Mouse (Mus musculus) cerebellum, postnatal 4 days (tissue): ENCODE measurements around the gene Wasf2.

Source experiments
- DNase-seq, 2 experiments: peaks; one replicate each; pipeline ENCODE4 v3.0.0; 2022; ENCODE audit warnings: low spot score in 2 of 2, mixed read lengths in 1 of 2

Wasf2 gene

GRCm38 (mm10) chr4:133127079-133127478, 3.2 kb upstream of the Wasf2 start:
- DNase-seq = no peak

DNA sequence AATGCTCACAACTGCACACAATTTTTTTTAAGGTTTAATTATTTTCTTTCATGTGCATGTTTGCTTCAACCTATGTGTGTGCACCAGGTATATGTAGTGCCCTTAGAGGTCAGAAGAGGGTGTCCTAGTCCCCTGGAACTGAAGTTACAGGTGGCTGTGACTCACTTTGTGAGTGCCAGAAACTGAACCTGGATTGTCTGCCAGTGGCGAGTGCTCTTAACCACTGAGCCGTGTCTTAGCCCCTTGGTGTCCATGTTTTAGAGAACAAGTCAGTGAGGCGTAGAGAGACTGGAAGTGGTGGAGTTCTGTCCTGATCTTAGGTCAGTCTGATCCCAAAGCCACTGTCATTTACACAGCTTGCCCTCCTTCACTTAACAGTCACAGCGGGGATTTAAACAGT, 2.4 kb upstream of the Wasf2 start:
- no peak for DNase-seq

DNA sequence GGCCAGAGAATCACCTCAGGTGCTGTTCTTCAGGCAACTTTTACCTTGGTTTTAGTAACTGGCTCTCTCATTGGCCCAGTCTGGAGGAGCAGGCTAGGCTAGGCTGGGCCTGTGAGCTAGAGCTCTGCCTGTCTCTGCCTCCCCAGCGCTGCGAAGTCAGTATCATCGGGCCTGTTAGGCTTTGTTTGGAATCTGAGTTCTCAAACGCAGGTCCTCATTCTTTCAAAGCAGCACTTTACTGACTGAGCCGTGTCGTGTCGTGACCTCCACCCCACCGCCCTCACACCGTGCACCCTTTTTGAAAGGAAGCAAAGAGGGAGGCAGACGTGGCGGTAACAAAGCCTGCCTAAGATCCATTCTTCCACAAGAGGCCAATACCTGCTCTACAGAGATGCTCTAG, 914 bp upstream of the Wasf2 start:
- no peak for DNase-seq

DNA sequence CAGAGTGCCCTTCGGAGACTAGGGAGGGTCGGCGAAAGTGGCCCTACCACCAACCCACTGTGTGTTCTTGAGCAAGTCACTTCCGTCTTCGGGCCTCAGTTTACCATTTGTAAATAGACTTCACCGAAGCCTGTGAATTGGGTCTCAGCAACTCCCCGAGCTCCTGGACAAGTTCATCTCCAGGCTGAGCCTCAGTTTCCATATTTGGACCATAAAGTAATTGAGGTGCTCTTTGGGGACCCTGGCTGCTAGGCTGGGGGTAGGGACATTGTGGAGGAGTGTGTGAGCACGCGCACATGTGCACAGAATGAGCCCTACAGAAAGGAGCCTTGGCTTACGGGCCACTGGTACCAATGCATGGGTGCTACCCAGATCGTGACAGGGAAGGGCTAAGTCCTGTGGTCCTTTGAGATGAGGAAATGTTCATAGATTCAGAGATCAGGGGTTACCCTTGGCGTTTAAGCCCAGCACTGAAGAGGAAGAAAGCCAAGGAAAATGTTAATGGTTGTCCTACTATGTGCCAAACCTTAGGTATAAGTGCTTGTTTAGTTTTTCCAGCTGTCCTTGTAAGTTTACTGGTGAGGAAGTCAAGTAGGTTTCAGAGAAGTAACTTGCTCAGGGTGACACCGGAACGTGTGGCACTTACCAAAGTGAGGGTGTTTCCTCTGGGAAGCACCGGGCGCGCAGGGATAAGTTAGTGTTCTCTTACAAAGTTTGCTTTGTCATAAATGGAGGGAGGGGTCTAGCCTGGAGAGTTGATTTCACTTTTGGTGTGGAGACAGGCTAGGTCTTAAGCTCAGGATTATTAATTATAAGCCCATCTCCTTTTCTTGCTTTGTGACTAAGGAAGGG, 811 bp downstream of the Wasf2 start:
- DNase-seq = no peak

DNA sequence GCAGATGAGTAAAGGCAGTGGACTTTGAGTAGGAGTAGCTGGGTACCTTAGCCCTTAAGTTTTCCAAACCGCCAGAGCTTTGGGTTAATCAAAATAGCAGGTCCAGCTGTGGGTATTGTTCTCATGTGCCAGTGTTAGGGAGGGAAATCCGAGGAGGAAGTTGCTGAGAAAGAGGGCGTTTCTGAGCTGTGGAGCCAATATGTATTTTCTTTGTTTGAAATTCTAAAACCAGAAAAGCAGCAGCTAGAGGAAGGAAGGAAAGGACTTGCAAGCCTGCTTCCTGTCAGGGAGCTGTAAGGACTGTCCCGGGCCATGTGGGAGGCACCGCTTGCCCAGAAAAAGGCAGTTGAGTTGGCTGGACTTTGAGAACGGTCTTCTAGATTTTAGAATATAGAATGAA, 1.7 kb downstream of the Wasf2 start:
- DNase-seq = no peak

DNA sequence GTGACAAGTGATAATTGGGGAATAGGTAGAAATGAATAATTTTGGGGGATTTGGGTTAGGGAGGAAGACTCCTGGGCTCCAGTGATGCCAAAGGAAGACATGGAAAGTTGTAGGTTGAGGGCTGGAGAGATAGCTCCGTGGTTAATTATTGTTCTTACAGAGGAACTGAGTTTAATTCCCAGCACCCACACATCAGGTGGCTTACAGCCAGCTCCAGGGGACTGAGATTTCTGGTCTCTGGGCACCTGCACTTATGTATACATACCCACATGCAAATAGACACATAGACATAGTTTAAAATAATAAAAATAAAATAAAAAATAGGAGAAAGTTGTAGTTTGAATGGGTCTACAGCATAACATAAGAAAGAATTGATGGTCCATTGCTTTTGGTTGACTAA, 6.6 kb downstream of the Wasf2 start:
- no peak for DNase-seq

DNA sequence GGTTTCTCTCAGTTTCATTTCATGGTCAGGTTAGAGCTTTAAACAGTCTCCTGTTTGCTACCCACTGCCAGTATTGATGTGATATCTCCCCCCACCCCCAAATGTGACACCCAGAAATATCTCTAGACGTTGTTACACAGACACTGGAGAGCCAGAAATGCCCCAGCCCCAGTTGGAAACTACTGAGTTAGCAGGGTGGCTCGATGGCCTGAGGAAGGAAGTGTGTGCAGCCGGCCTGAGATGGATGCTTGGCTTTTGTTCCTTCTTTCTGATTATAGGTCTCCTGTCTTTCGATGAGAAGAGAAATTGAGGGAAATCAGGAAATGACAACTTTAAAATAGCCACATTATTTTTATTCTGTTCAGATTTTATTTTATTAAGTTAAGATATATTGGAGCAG, 8.7 kb downstream of the Wasf2 start:
- no peak for DNase-seq

- no peak for DNase-seq
Measured at GRCm38 (mm10) chr4:133155006-133155405, 24.7 kb downstream of the Wasf2 start.

DNA sequence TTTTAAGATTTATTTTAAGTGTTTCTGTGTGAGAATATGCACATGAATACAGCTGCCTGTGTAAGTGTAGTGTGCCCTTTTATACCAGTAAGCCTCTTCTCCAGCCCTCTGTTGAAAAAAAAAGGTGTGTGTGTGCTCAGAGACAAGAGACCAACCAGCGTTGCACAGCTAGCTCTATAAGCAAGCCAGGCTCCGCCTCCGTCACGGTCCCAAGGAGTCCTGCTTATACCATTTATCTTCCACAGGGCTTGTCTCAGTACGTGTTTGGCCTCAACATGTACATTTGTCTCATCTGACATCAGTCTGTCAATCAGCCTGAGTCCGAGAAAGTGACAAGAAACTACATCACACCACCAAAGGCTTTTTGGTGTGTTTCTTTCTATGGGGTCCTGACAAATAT, 25.4 kb downstream of the Wasf2 start:
- no peak for DNase-seq

DNA sequence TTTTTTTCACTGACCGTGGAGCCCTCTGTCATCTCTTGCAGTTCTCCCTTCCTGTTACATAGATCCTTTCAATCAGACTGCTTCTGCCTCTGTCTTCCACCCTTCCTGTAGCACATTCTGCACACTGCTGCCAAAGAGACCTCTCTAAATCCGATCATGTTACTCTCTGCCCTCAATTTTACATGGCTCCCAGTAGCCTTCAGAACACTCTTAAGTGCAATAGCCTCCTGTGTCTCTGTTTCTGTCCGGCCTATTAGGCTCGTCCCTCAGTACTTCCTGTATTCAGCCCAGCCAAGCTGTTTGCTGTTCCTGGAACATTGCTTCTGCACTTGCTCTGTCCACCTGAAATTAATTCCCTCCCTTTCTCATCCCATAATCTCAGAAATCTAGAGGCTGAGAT, 26.1 kb downstream of the Wasf2 start:
- no peak for DNase-seq

GRCm38 (mm10) chr4:133156831-133157230, 26.5 kb downstream of the Wasf2 start:
- DNase-seq = no peak

DNA sequence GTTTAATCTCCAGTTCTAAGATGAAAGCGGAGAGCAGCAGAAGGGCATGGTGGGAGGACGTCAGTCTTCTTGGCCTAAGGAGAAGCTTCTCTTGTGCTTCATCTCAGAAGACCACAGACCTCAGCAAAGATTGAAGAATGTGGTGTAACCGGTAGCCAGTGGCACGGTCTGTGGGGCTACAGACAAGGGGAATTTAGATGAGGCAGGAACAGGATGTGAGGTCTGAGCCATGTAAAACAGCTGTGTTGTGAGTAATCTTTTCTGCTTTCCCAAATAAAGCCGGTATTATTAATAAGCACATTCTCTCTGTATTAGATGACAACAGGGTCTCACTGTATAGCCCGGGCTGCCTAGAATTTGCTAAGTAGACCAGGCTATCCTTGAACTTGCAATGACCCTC, 28.8 kb downstream of the Wasf2 start:
- no peak for DNase-seq

GRCm38 (mm10) chr4:133159646-133160045, 29.3 kb downstream of the Wasf2 start:
- no peak for DNase-seq

- DNase-seq = no peak
Measured at GRCm38 (mm10) chr4:133160211-133160610, 29.9 kb downstream of the Wasf2 start.

DNA sequence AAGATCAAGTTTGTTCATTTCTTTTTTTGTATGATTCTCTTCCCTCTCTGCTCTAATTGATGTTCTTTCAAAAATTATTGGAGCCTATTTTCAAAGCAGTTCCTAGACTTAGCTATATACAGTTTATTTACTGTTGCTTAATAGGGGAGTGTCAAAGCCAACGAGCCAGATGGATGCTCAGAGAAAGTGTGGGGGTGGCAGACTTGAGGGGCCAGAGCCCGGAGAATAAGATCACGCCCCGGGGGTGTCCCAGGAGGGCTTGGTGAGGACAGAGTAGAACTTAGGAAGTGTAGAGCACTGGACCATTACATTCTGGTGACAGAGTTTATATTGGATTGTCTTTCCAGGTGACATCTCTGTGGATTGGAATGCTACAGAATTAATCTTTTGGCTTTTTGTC, 30.5 kb downstream of the Wasf2 start:
- DNase-seq = no peak

- no peak for DNase-seq
Measured at GRCm38 (mm10) chr4:133162196-133162595, 31.9 kb downstream of the Wasf2 start.

DNA sequence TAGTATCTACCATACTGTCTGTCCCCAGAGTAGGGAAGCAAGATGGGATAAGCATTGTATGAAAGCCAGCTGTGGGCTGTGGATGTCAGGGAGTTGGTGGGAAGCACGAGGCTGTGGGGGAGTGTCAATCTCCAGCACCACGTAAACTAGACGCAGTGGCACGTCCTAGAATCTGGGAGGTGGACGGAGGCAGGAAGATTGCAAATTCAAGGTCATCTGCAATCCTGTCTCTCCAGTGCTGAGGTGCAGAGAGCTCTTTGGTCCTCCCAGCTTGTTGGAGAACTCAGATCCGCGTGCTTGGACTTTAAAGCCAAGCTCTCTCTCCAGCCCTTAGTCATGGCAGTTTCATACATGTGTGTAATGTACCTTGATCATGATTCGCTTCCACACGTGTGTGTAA, 36.5 kb downstream of the Wasf2 start:
- no peak for DNase-seq

DNA sequence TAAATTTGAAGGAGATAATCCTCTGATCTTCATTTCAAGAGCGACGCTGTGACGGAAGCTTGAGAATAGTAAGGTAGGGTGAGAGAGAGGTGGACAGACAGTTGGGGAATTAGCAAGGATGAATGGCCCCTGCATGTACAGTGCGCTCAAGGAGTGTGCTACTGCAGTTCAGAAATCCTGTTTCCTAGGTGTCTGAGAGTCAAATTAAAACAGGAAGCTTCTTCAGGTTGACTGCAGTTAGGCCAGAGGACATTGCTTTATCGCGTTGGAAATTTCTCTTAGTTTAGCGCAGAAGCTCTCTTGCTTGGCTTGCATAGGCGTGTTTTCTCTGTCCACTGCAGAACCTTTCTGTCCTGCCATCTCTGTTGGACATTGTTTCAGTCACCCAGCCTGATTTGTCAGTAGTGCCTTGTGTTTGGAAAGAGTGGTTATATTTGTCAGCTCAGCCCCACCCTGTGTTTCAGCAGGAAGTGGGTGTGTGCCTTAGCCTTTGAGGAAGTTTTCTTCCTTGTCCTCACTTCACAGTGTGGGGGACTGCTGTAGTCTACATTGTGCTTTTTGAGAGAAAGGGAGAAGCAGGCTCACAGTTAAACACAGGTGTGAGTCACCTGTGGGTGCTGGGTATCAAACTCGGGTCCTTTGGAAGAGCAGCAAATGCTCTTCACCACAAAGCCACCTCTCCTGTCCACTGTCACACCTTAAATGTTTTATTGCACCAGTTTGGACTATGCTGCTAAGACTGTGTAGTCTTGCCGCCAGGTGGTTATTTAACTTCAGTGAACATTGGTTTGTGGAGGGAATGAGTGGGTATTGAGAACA, 39.1 kb downstream of the Wasf2 start:
- no peak for DNase-seq

GRCm38 (mm10) chr4:133170056-133170524, 39.8 kb downstream of the Wasf2 start:
- DNase-seq = no peak

DNA sequence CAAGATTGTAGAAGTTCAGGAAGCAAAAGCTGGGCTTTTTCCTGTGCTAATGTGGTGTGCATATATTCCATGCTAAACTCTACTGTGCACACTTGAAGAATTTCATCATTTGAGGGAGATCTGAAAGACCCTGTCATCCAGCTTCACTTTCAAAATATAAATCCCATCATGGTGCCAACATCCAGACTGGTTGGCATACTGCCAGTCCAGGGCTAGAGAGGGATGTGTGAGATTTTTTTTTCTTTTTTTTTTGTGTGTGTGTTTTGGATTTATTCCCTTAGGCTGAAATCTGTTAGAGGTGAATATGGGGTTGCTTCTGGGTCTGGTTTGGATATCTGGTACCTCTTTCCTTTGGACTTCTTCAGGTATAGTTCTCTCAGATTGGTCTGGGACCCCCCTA, 40.3 kb downstream of the Wasf2 start:
- peak in 1 of 2 experiments; percentile 30 for DNase-seq

DNA sequence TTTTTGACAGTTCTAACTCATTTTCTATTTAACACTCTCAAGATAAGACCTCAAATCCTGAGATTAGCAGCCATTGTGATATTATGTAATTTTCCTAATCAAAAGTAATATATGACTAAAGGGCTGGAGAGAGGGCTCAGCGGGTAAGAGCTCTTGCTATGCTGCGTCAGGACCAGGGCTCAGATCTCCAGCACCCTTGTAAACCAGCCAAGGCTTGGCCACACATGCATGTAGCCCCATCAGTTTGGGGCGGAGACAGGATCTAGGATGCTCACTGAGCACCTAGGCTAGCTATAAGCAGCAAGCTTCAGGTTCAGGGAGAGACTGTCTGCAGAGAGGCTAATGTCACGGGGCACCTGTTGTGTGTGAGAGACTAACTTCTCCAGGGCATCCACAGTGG, 42.1 kb downstream of the Wasf2 start:
- DNase-seq = no peak

DNA sequence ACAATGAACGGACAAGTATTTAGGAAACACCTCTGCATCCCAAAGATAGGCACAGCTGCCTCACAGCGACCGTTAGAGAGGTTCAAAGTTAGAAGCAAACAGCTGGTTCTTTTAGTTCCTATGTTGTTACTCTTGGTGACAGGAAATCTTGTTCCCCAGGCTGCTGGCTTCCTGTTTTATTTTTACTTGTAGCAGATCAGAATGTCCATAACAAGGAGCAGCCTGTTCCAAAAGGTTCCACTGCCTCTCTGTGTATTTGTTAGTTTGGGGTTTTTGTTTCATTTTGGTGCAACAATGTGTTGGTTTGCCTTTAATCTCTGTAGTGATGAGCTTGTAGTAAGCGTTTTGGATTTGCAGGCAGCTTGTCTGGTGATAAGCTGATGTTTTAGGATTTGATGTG, 44.1 kb downstream of the Wasf2 start:
- DNase-seq = no peak

GRCm38 (mm10) chr4:133175274-133175673, 45.0 kb downstream of the Wasf2 start:
- no peak for DNase-seq
